Mouse (Mus musculus): ENCODE measurements around the gene Rps18. TPM values are rescaled to one million over a fixed set of nuclear protein-coding genes. Genes with fewer than 3 reads are reported as not detected.
"Not testable (repeated sequence)": the region's sequence is repeated elsewhere in the genome, so short reads cannot be mapped to it uniquely, and the experiment has no call there.

Rps18 gene
- polyA plus RNA-seq, 1 experiment from 2014 or later: 1,499 TPM

- Histone ChIP-seq H3K4me1 (replicated peaks) (peaks cover 74% of the 10 kb centered on the region), H3K36me3 (peaks cover 44% of the 10 kb centered on the region), H3K4me3 (replicated peaks) (peak overlapping the region; percentile 71), H3K27me3 (no peaks in the 10 kb centered on the region), H3K27ac (peak overlapping the region; percentile 93), H3K4me2 (peak overlapping the region; percentile 99), H3K9me3 (replicated peaks) (no peaks in the 10 kb centered on the region), H3K9ac (peak overlapping the region; percentile 87)
- ATAC-seq (ENCODE audit: low read depth): no peak
- DNase-seq: no peak
- under 1% methylated on average over 14 of the region's 14 CpGs for WGBS (ENCODE audit: insufficient replicate concordance)
Measured at GRCm38 (mm10) chr17:33909869-33910250, 45.9 kb downstream of the Rps18 start.

GRCm38 (mm10) chr17:33909077-33909868, 46.5 kb downstream of the Rps18 start, which contains the start of gene Daxx:
Daxx (plus strand) TSS chr17:33909414.
- H3K9ac ChIP-seq: peak within 1 kb of the TSS; percentile 87
- H3K4me1 ChIP-seq (replicated peaks): peaks cover 72% of the 10 kb centered on the region
- DNase-seq (peak; percentile 97), ATAC-seq (ENCODE audit: low read depth) (peak; percentile 94)
- H3K4me2 ChIP-seq: peak within 1 kb of the TSS; percentile 99
- H3K4me3 ChIP-seq (replicated peaks): peak within 1 kb of the TSS; percentile 71
- peak within 1 kb of the TSS; percentile 93 for H3K27ac ChIP-seq
- H3K36me3 ChIP-seq: peaks cover 38% of the 10 kb centered on the region
- WGBS (ENCODE audit: insufficient replicate concordance): under 1% methylated on average over 68 of the region's 68 CpGs
- H3K9me3 ChIP-seq (replicated peaks): no peaks in the 10 kb centered on the region
- no peaks in the 10 kb centered on the region for H3K27me3 ChIP-seq

- ATAC-seq (ENCODE audit: low read depth) (peak; percentile 60), DNase-seq (no peak)
- H3K4me3 ChIP-seq (replicated peaks): peak overlapping the region; percentile 71
- peaks cover 72% of the 10 kb centered on the region for H3K4me1 ChIP-seq (replicated peaks)
- no peaks in the 10 kb centered on the region for H3K27me3 ChIP-seq
- no peaks in the 10 kb centered on the region for H3K9me3 ChIP-seq (replicated peaks)
- H3K36me3 ChIP-seq: peaks cover 30% of the 10 kb centered on the region
- peak overlapping the region; percentile 93 for H3K27ac ChIP-seq
- H3K4me2 ChIP-seq: peak overlapping the region; percentile 99
- H3K9ac ChIP-seq: peak overlapping the region; percentile 87
- WGBS (ENCODE audit: insufficient replicate concordance): under 1% methylated on average over 44 of the region's 44 CpGs
Measured at GRCm38 (mm10) chr17:33908331-33909076, 47.3 kb downstream of the Rps18 start.

- not testable (repeated sequence) for H3K9me3 ChIP-seq (replicated peaks); H3K4me2 ChIP-seq; H3K9ac ChIP-seq; ATAC-seq (ENCODE audit: low read depth); DNase-seq; H3K27me3 ChIP-seq; H3K4me3 ChIP-seq (replicated peaks); H3K36me3 ChIP-seq
- H3K27ac ChIP-seq: peak within 1 kb of the TSS; percentile 64
- whole genome bisulfite sequencing (ENCODE audit: insufficient replicate concordance): 25% methylated on average over 4 of the region's 4 CpGs
- H3K4me1 ChIP-seq (replicated peaks): peaks cover 82% of the 10 kb centered on the region
Measured at GRCm38 (mm10) chr17:33904835-33905234, 51.0 kb downstream of the Rps18 start, which contains the start of gene Platr17. Platr17 (plus strand) TSS chr17:33905135.

- H3K4me2 ChIP-seq; H3K36me3 ChIP-seq; H3K4me3 ChIP-seq (replicated peaks); ATAC-seq (ENCODE audit: low read depth); H3K27me3 ChIP-seq; DNase-seq; H3K9me3 ChIP-seq (replicated peaks): not testable (repeated sequence)
- Histone ChIP-seq H3K9ac (0 out of 2 replicates have a peak overlapping the region, but pooled peaks have one; percentile 26), H3K27ac (peak overlapping the region; percentile 64), H3K4me1 (replicated peaks) (peaks cover 87% of the 10 kb centered on the region)
- 61% methylated on average over 6 of the region's 6 CpGs for WGBS (ENCODE audit: insufficient replicate concordance)
Measured at GRCm38 (mm10) chr17:33903911-33904651, 51.7 kb downstream of the Rps18 start.

GRCm38 (mm10) chr17:33902491-33902890, 53.3 kb downstream of the Rps18 start:
- Histone ChIP-seq H3K36me3 (no peaks in the 10 kb centered on the region), H3K4me3 (replicated peaks) (no peak overlapping the region), H3K9ac (0 out of 2 replicates have a peak overlapping the region, but pooled peaks have one; percentile 0), H3K9me3 (replicated peaks) (no peaks in the 10 kb centered on the region), H3K27me3 (no peaks in the 10 kb centered on the region), H3K27ac (peak overlapping the region; percentile 64), H3K4me1 (replicated peaks) (peaks cover 89% of the 10 kb centered on the region), H3K4me2 (peak overlapping the region; percentile 18; the same call in 1 of the 2 replicates)
- no peak for DNase-seq
- no peak for ATAC-seq (ENCODE audit: low read depth)
- WGBS (ENCODE audit: insufficient replicate concordance): 14% methylated on average over 7 of the region's 7 CpGs

GRCm38 (mm10) chr17:33902079-33902478, 53.7 kb downstream of the Rps18 start:
- Histone ChIP-seq H3K4me3 (replicated peaks) (no peak overlapping the region), H3K4me1 (replicated peaks) (peaks cover 88% of the 10 kb centered on the region), H3K9ac (0 out of 2 replicates have a peak overlapping the region, but pooled peaks have one; percentile 0), H3K9me3 (replicated peaks) (no peaks in the 10 kb centered on the region), H3K36me3 (no peaks in the 10 kb centered on the region), H3K27me3 (no peaks in the 10 kb centered on the region), H3K27ac (peak overlapping the region; percentile 64), H3K4me2 (peak overlapping the region; percentile 18; the same call in 1 of the 2 replicates)
- WGBS (ENCODE audit: insufficient replicate concordance): 63% methylated on average over 4 of the region's 4 CpGs
- ATAC-seq (ENCODE audit: low read depth) (no peak), DNase-seq (no peak)

Other genes starting within 250 kb of the Rps18 start
- gene March2, start 237.3 kb downstream of the Rps18 start, polyA plus RNA-seq (2015; fragmentation: Nextera tagmentation; extraction: Ambion mirVana): 214 and 231 TPM in 2 replicates
- gene Rab11b, start 195.5 kb downstream of the Rps18 start, polyA plus RNA-seq (2015; fragmentation: Nextera tagmentation; extraction: Ambion mirVana): 117 and 123 TPM in 2 replicates
- gene Angptl4, start 174.2 kb downstream of the Rps18 start, polyA plus RNA-seq (2015; fragmentation: Nextera tagmentation; extraction: Ambion mirVana): 18.9 and 20.2 TPM in 2 replicates
- gene Kank3, start 145.5 kb downstream of the Rps18 start, polyA plus RNA-seq (2015; fragmentation: Nextera tagmentation; extraction: Ambion mirVana): 8.1 and 8.9 TPM in 2 replicates
- gene Rps28, start 131.4 kb downstream of the Rps18 start, polyA plus RNA-seq (2015; fragmentation: Nextera tagmentation; extraction: Ambion mirVana): 614 and 696 TPM in 2 replicates
- gene Ndufa7, start 131.4 kb downstream of the Rps18 start, polyA plus RNA-seq (2015; fragmentation: Nextera tagmentation; extraction: Ambion mirVana): 250 and 284 TPM in 2 replicates
- gene Cd320, start 112.9 kb downstream of the Rps18 start, polyA plus RNA-seq (2015; fragmentation: Nextera tagmentation; extraction: Ambion mirVana): 19.9 and 22.0 TPM in 2 replicates
- gene Gm7029, start 82.2 kb downstream of the Rps18 start, polyA plus RNA-seq (2015; fragmentation: Nextera tagmentation; extraction: Ambion mirVana): not detected in 2 replicates
- gene Kifc1, start 65.3 kb downstream of the Rps18 start, polyA plus RNA-seq (2015; fragmentation: Nextera tagmentation; extraction: Ambion mirVana): 6.9 and 7.6 TPM in 2 replicates
- 0.60 and 0.91 TPM in 2 replicates for gene Platr17, start 50.9 kb downstream of the Rps18 start, polyA plus RNA-seq (2015; fragmentation: Nextera tagmentation; extraction: Ambion mirVana)
- gene Daxx, start 46.6 kb downstream of the Rps18 start, polyA plus RNA-seq (2015; fragmentation: Nextera tagmentation; extraction: Ambion mirVana): 25.5 and 27.6 TPM in 2 replicates
- 27.6 and 30.5 TPM in 2 replicates for gene Tapbp, start 40.1 kb downstream of the Rps18 start, polyA plus RNA-seq (2015; fragmentation: Nextera tagmentation; extraction: Ambion mirVana)
- gene Zbtb22, start 40.1 kb downstream of the Rps18 start, polyA plus RNA-seq (2015; fragmentation: Nextera tagmentation; extraction: Ambion mirVana): 10.1 and 10.7 TPM in 2 replicates
- gene Rgl2, start 26.5 kb downstream of the Rps18 start, polyA plus RNA-seq (2015; fragmentation: Nextera tagmentation; extraction: Ambion mirVana): 7.1 and 7.4 TPM in 2 replicates
- gene Pfdn6, start 15.7 kb downstream of the Rps18 start, polyA plus RNA-seq (2015; fragmentation: Nextera tagmentation; extraction: Ambion mirVana): 153 and 157 TPM in 2 replicates
- gene Wdr46, start 15.3 kb downstream of the Rps18 start, polyA plus RNA-seq (2015; fragmentation: Nextera tagmentation; extraction: Ambion mirVana): 30.1 and 34.9 TPM in 2 replicates
- gene B3galt4, start 4.5 kb downstream of the Rps18 start, polyA plus RNA-seq (2015; fragmentation: Nextera tagmentation; extraction: Ambion mirVana): 2.3 and 2.5 TPM in 2 replicates
- gene Vps52, start 189 bp downstream of the Rps18 start, polyA plus RNA-seq (2015; fragmentation: Nextera tagmentation; extraction: Ambion mirVana): 27.7 and 30.1 TPM in 2 replicates
- gene H2-K1, start 44.3 kb upstream of the Rps18 start, polyA plus RNA-seq (2015; fragmentation: Nextera tagmentation; extraction: Ambion mirVana): 80.9 and 88.3 TPM in 2 replicates
- 5.2 and 5.4 TPM in 2 replicates for gene Ring1, start 68.7 kb upstream of the Rps18 start, polyA plus RNA-seq (2015; fragmentation: Nextera tagmentation; extraction: Ambion mirVana)
- gene H2-Ke6, start 72.1 kb upstream of the Rps18 start, polyA plus RNA-seq (2015; fragmentation: Nextera tagmentation; extraction: Ambion mirVana): 25.2 and 25.7 TPM in 2 replicates
- 71.7 and 76.7 TPM in 2 replicates for gene Slc39a7, start 75.7 kb upstream of the Rps18 start, polyA plus RNA-seq (2015; fragmentation: Nextera tagmentation; extraction: Ambion mirVana)
- 18.2 and 18.6 TPM in 2 replicates for gene Rxrb, start 75.8 kb upstream of the Rps18 start, polyA plus RNA-seq (2015; fragmentation: Nextera tagmentation; extraction: Ambion mirVana)
- gene Col11a2, start 83.4 kb upstream of the Rps18 start, polyA plus RNA-seq (2015; fragmentation: Nextera tagmentation; extraction: Ambion mirVana): 0.32 and 0.54 TPM in 2 replicates
- 0.39 and 0.41 TPM in 2 replicates for gene H2-Oa, start 136.3 kb upstream of the Rps18 start, polyA plus RNA-seq (2015; fragmentation: Nextera tagmentation; extraction: Ambion mirVana)
- gene H2-DMa, start 163.5 kb upstream of the Rps18 start, polyA plus RNA-seq (2015; fragmentation: Nextera tagmentation; extraction: Ambion mirVana): 4.4 and 5.2 TPM in 2 replicates
- gene Brd2, start 166.6 kb upstream of the Rps18 start, polyA plus RNA-seq (2015; fragmentation: Nextera tagmentation; extraction: Ambion mirVana): 42.0 and 53.3 TPM in 2 replicates
- 0.31 and 0.36 TPM in 2 replicates for gene H2-DMb2, start 187.3 kb upstream of the Rps18 start, polyA plus RNA-seq (2015; fragmentation: Nextera tagmentation; extraction: Ambion mirVana)
- gene H2-DMb1, start 197.1 kb upstream of the Rps18 start, polyA plus RNA-seq (2015; fragmentation: Nextera tagmentation; extraction: Ambion mirVana): 0.54 and 0.62 TPM in 2 replicates
- 2.4 and 3.2 TPM in 2 replicates for gene Tap1, start 231.6 kb upstream of the Rps18 start, polyA plus RNA-seq (2015; fragmentation: Nextera tagmentation; extraction: Ambion mirVana)
- gene Psmb9, start 231.8 kb upstream of the Rps18 start, polyA plus RNA-seq (2015; fragmentation: Nextera tagmentation; extraction: Ambion mirVana): 6.6 and 7.7 TPM in 2 replicates
- 15.3 and 18.0 TPM in 2 replicates for gene Psmb8, start 241.7 kb upstream of the Rps18 start, polyA plus RNA-seq (2015; fragmentation: Nextera tagmentation; extraction: Ambion mirVana)
- gene Tap2, start 247.5 kb upstream of the Rps18 start, polyA plus RNA-seq (2015; fragmentation: Nextera tagmentation; extraction: Ambion mirVana): 5.7 and 6.1 TPM in 2 replicates